Mouse (Mus musculus) testis, postnatal 14 days (tissue): Measurements from ENCODE around the gene Repin1.
A peak's percentile ranks its signal among the peaks of the same experiment; 100 is the strongest.

Source experiments
- DNase-seq: peaks from one replicate; pipeline ENCODE4 v3.0.0; 2021; ENCODE audit warnings: low spot score

The Repin1 gene

GRCm38 (mm10) chr6:48626464-48626863 lies 32.8 kb downstream of the Repin1 start, which contains the start of gene AI854703:
TSS of gene AI854703 (plus strand) at chr6:48626764.
- DNase-seq: no peak

- peak; percentile 41 for DNase-seq
Measured at GRCm38 (mm10) chr6:48626984-48627383, 33.3 kb downstream of the Repin1 start.

- no peak for DNase-seq
Measured at GRCm38 (mm10) chr6:48627511-48627924, 33.8 kb downstream of the Repin1 start.

GRCm38 (mm10) chr6:48628377-48628776 lies 34.7 kb downstream of the Repin1 start:
- no peak for DNase-seq

- peak; percentile 11 for DNase-seq
Measured at GRCm38 (mm10) chr6:48628808-48629660, 35.4 kb downstream of the Repin1 start.

GRCm38 (mm10) chr6:48629661-48630034 lies 36.0 kb downstream of the Repin1 start:
- DNase-seq: no peak

- DNase-seq: no peak
Measured at GRCm38 (mm10) chr6:48630831-48631230, 37.1 kb downstream of the Repin1 start.

GRCm38 (mm10) chr6:48635105-48635504 lies 41.4 kb downstream of the Repin1 start:
- DNase-seq: no peak

- DNase-seq: no peak
Measured at GRCm38 (mm10) chr6:48636515-48636914, 42.8 kb downstream of the Repin1 start.

GRCm38 (mm10) chr6:48637811-48638500 lies 44.3 kb downstream of the Repin1 start:
- DNase-seq: no peak

GRCm38 (mm10) chr6:48638553-48638952 lies 44.9 kb downstream of the Repin1 start:
- no peak for DNase-seq

- no peak for DNase-seq
Measured at GRCm38 (mm10) chr6:48641391-48641790, 47.7 kb downstream of the Repin1 start.

- DNase-seq: no peak
Measured at GRCm38 (mm10) chr6:48642764-48643292, 49.1 kb downstream of the Repin1 start.

- DNase-seq: peak; percentile 32
Measured at GRCm38 (mm10) chr6:48645660-48646308, 52.1 kb downstream of the Repin1 start.

GRCm38 (mm10) chr6:48646309-48646690 lies 52.6 kb downstream of the Repin1 start:
- DNase-seq: no peak

- DNase-seq: no peak
Measured at GRCm38 (mm10) chr6:48646995-48647394, 53.3 kb downstream of the Repin1 start, which contains the start of gene Gimap8. TSS of gene Gimap8 (plus strand) at chr6:48647234.

GRCm38 (mm10) chr6:48647611-48648010 lies 53.9 kb downstream of the Repin1 start:
- DNase-seq: no peak
